Mouse (Mus musculus): Measurements from ENCODE around the gene Cep78.

DNA sequence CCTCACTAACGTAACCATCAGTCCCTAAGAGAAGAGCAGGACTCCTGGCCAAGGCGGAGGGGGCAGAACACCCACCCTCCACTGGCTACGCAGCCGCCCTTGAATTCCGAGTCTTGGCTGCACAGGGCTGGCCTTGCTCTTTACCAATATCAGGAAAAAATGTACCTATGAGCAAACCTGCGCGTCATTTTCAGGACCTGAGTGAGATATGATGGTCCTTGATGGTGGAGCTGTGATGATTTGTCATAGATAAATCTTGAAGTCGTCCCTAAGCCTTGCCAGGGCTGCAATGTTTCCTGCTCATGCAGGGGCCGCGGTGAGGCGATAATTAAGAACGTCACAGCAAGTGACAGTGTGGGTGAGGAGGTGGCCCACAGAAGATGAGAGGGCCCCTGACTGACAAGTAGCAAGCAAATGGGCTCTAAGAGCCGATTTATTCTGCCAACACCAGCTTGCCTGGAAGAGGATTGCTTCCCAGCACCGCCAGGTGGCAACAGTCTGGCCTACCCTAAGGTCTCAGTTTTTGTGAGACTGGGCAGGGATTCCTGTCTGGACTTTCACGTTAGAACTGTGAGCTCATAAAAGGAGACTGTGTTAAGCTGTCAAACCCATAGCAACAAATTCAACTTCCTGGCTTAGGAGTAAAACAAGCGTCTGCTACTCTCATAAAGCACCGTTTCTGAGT is 21.6 kb downstream of the Cep78 start:
- no peak for TF ChIP-seq ZC3H11A (IDR thresholded peaks at IDR 0.05; ENCODE audit: borderline replicate concordance, low read depth, low read length)
- no peak for TF ChIP-seq CHD2 (IDR thresholded peaks at IDR 0.05; ENCODE audit: low read depth, low read length)
